Mouse (Mus musculus) c-Kit-positive CD71-negative TER-119-negative erythroid progenitor cells, embryonic 14.5 days (primary cell): Measurements from ENCODE around the gene St5.

Experiments used
- DNase-seq: peaks from one replicate; pipeline ENCODE4 v3.0.0-alpha.2; 2013; ENCODE audit warnings: low read depth

St5 gene

DNA sequence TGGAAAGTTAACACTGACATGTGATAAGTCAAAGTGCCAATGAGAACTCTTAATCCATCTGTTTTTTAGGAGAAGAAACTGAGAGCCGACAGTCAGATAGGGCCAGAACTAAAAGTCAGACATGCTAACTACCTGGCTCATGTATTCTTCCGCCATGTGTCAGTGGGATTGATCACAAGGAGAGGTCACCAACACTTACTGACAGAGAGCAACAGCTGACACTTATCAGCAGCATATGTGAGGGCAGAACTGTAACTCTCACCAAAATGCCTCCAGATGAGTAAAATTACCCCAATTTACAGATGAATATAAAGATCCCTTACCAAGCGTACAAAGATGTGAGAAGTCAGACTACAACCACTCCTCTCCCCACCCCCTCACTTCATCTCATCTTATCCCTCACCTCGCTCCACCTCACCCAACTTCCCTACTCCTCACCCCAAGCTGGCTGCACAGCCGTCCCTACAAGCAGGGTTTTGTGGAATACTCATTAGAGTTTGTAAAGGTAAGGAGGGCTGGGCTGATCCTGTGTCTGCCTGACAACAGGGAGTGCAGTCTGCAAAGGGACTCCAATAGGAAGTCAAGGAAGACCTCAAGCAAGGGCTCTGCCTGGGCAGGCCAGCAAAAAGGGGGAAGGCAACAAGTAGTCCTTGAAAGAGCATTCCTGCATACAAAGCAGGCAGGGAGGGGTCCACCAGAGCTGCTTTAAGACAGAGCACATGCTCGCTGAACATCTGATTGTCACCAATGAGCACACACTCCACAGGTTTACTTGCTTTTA lies 93.7 kb downstream of the St5 start:
- DNase-seq, result no peak

DNA sequence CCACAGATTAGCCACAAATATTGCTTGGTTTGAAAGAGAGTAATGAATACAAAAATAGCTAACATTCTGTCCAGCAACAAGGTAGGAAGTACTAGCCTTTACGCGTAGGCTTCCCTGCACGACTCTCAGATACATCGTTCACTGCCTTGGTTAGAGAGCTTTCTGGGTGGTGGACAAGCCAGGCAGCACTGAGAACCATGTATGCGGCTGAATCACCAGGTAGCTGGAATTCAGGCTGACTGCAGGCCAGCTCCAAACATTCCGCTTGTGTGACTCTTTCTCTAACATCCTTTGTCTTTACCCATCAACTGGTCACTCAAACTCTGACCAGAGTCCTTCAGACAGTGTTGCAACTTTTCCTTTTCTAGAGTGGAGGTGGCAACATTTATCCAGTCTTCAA lies 94.6 kb downstream of the St5 start:
- no peak for DNase-seq

DNA sequence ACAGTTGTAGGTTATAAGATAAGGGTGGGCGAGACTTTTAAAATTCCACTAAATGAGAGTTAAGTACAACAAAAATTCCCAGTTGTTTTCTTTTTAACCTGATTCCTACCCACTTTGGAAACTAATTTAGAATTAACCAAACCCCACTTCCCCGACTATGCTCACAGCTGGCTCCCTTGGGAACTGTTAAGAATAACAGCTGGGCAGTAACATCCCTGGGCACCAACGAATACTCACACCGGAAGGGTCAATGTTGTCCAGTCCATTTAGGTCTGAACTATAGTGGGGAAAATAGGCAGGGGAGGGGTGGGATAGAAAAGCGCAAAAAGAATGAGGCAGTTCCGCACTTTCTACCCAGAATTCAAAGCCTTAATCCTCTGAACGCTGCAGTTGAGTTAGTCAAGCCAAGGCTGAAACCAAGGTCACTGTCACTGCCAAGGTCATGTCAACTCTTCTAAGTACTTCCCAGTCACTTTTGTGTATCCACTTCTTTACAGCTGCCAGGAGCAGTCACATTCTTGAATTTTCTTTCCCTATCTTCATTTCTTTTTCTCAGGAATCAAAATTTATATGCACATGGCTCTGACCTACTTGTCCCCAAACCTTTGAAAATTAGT lies 96.3 kb downstream of the St5 start:
- DNase-seq, result no peak

DNA sequence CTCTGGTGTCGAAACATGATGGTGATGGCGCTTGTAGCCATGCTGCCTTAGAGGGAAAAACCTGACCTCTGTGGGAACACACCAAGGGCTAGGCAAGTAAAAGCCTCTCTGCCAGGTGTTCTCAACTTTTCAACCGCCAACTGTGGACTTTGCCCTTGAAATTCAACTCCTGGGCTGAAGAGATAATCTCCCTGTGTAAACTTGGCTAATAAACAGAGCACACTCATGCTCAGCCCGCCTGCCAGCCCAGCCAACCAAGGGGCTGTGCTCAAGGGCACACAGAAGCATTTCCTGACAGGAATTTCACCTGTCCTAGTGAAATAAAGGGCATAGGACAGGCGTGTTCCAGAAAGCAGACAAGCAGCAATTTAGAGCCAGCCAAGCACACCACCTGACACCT lies 100.8 kb downstream of the St5 start:
- DNase-seq, result no peak

DNA sequence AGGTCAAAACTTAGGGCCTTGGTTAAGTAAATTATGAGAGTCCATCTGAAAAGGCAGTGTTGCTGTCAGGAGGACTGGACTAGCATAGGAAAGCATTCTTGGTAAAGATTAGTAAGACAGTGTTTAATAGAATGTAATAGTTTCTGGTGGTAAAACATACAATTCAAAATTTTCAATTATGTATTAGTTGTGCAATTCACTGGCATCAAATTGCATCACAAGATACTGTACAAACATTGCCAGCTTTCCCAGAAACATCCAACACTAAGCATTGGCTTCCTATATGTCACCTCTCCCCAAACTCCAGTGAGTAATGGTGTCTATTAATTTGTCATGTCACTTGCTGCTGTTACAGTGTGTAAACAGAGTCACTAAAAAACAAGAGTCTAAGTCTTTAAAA lies 101.4 kb downstream of the St5 start:
- DNase-seq, result no peak

DNA sequence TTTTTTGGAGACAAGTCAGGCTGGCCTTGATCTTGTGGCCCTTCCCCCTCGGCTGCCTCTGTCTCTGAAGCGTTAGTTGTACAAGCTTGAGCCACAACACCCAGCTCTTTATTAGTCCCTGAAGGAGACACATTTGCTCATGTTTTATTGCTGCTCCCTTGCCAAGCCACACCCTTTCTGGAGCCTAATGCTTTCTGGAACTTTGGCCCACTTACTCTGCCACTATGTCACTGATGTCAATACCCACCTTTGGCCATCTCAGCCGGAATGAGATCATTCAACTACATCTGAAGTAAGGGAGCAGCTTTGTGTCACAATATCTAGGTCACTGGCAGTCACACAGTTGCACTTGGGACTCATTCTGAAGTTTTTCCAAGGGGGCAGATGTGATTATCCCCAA lies 102.7 kb downstream of the St5 start:
- DNase-seq, result no peak

DNA sequence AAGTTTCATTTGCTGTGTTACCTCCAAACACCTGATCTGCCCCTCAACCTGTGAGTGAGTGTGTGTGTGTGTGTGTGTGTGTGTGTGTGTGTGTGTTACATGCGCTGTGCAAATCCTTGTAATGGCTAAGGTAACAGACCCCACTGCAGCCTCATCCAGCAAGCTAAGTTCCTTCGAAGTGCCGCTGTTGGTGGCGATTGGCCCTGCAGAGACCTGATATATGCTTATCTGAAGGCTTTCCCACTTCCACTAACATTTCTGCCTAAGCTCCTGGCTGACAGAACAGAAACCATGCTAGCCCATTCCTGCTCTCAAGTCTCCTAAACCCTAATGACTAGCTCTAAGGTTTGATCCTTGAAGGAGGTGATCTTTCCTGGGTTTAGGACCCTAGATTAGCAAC lies 103.4 kb downstream of the St5 start:
- DNase-seq, result no peak

DNA sequence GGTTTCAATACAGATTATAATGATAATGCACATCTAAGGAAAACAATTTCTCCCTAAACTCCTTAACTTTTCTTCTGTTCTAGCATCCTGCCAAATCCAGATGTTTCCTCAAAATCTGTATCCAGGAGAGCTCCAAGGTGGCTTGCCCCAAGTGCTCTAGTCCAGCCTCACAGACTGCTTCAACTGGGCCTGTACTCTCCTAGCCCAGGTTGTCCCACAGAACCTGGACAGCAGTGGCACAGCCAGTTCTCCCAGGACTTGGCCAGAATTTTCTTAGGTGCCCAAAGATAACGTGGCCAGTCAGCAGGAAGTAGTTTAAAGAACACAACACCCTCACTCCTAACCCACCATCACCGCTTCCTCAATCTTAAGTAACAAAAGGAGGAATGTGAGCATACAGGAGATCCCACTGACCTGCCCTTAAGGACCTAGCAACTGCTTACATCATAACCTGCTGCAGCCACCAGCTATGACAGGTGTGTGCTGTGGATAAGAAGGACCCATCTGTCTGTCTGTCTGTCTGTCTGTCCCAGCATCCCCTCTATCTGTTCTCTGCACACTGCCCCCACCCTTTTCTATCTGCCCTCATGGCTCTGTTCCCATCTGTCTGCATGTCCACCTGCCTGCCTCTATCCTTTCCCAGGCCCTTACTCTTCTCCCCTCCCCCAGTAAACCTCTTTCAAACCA lies 108.4 kb downstream of the St5 start:
- no peak for DNase-seq

DNA sequence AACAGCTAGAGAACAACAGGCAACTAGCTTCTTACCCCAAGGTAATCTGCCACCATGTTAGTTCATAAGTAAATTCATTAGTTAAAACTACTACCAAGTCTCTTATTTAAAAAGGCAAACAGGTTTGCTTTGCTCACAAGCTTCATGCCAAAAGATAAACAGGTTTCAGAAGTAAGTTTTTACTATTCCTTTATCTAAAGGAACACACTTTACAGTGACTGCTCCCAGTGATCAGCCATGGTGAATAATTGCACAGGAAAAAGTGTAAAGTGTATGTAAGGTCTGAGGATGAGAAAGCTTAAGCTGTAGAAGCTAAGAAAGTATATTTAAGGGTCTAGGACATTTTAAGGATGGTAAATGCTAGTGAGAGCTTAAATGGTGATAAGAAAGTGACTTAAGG lies 109.4 kb downstream of the St5 start:
- DNase-seq, result no peak

DNA sequence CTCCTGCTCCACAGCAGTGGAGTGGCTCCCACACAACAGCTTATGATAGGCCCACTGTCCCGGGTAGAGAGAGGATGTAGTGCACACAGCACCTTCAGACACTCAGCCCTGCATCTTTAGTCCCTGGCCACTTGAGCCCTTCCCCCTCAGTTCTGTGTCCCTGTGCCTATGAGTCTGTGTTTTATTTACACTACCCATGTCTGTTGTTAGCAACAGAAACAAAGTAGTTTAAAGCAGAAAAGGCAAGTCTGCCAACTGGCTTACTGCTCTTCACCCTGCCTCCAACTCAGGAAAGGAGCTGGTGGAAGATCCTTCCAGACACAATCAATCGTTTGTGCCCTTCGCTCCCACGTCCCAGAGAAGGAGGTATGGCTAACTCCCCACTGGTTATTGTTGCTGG lies 111.2 kb downstream of the St5 start:
- DNase-seq, result no peak

DNA sequence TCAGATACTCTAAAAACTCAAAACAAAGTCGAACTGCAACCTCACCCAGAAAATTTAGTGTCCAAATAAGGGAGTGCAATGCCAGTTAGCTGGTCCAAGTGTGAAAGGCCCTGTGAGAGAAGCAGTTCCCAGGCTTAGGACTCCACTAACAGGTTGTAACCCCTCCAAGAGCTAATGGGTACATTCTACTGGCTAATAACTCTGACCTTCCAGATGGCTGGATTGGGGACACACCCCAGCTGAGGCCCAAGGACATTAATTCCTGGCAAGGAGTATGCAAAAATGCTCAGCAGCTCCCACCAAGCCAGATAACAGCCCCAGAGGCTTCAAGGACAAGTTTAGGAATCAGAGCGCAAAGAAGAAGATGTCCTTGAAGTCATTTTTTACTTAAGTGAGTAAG lies 112.8 kb downstream of the St5 start:
- DNase-seq, result no peak

DNA sequence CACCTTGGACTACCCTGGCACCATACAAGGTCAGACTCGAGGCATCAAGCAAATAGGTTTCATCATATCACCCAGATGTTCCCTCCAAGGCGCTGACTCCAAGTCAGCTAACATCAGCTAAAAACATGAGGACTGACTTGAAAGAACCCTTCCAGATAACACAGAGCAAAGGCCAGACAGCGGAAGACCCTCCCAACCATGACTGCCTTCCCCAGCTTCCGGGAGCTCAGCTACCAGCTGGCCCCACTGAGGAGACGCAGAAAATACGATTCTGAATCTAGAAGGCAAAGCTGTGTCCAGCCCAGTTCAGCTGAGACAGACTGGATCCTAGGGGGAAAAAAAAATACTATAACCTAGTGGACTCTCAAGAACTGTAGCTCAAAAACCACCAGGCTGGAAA lies 114.4 kb downstream of the St5 start:
- DNase-seq, result no peak

DNA sequence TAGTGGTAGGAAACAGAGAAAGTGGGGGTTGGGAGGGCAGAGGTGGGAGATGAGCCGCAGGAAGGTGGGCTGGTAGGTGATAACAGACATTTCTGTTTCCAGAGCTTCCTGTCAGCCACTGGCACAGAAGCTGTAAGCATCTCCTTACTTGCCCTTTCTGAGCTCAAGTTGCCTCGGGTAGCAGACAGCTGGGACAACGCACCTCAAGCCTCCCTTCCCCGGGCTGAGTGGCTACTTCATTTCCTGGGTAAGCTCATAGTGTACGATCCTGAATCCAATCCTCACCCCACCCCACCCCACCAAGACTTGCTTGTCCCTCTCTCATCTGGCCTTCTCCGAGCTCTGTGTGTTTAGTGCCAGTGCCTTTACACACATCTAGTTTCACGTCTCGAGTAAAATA lies 115.3 kb downstream of the St5 start:
- no peak for DNase-seq

DNA sequence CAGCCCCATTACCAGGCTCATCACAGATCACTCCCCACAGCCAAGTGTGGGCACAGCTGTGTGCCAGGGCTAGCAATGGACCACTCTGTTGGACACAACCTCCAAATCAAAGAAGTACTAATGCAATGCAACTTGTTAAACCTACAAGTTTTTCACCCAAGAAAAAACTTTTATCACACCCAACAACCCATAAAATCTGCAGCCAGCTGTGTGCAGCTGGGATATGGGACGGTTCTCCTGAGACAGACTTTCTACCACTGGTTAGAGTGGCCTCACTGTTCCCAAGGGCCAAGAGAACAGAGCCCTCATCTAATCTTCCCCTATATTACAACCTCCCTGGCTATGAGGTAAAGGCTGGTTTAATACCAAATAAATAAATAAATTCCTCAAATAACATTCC lies 118.9 kb downstream of the St5 start:
- no peak for DNase-seq

DNA sequence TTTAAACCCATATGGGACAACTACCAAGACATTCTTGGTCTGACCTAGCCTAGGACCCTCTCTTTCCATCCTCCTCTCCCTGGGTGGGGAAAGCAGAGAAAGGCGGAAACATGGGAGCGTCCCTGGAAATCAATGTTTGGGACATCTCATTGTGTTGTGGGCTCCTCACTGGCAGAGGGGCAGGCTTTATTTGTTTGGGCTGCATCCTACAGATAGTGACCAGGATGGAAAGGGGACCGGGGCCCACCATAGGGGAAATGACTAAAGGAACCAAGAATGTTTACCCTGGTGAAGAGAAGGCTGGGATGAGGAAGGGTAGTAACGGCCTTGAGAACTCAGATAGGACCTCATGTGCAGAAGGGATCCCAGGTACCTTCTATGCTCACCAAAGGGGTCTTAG lies 122.9 kb downstream of the St5 start:
- DNase-seq, result no peak

DNA sequence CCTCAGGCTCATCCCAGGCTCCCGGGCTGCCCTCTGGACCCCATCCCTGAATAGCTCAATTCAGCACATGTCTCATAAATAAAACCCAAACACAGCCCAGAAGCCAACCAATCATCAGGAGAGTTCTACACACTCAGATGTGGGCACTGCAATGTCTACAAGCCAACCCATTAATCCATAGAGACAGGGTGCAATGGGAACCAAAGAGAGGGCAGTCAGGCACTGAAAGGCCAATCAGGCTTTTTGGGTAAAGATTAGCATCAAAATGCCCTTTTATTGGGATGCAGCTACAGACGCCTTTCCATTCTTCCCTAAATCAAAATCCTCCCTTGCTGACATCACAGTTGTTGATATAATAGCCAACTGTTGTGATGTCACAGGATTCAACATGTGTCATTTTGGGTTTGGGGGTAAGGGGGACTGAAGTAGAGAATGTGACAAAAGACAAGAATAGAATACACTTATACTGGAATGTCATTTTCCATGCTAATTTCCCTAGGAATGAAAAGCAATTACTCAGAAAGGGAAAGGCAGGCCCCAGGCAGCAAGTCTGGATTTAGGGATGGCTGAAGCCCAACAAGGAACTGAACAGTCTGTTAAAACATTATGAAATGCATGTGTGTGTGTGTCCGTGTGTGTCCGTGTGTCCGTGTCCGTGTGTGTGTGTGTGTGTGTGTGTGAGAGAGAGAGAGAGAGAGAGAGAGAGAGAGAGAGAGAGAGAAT lies 123.7 kb downstream of the St5 start:
- no peak for DNase-seq

DNA sequence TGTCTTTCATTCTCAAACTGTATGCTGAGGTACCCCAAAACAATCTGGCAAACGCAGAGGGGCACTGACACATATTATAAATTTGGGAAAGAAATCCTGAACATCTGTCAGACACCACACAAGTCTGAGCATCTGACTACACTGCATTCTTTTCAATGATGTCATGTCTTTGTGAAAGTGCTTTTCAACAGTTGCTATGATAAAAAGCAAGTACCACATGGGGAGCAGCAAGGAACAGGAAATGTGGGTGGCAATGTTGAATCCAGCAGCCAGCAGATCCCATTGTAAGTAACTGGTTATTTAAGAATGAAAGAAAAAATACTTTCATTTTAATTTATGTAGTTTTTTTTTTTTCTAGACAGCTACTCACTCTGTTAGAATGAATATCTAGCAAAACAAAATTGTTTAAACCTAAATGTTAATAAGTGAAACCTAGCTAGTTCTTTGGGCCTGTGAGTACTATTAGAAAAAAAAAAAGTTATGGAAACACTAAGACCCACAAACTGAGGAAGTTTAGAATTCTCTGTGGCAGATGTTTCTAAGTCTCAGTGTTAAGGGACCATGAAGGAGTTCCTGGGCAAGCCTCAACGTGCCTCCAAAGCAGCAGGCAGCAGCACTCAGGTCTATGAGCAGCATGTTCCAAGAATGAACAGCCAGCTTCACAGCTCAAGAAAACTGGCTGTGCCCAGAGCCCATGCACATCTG lies 124.4 kb downstream of the St5 start:
- DNase-seq, result no peak

DNA sequence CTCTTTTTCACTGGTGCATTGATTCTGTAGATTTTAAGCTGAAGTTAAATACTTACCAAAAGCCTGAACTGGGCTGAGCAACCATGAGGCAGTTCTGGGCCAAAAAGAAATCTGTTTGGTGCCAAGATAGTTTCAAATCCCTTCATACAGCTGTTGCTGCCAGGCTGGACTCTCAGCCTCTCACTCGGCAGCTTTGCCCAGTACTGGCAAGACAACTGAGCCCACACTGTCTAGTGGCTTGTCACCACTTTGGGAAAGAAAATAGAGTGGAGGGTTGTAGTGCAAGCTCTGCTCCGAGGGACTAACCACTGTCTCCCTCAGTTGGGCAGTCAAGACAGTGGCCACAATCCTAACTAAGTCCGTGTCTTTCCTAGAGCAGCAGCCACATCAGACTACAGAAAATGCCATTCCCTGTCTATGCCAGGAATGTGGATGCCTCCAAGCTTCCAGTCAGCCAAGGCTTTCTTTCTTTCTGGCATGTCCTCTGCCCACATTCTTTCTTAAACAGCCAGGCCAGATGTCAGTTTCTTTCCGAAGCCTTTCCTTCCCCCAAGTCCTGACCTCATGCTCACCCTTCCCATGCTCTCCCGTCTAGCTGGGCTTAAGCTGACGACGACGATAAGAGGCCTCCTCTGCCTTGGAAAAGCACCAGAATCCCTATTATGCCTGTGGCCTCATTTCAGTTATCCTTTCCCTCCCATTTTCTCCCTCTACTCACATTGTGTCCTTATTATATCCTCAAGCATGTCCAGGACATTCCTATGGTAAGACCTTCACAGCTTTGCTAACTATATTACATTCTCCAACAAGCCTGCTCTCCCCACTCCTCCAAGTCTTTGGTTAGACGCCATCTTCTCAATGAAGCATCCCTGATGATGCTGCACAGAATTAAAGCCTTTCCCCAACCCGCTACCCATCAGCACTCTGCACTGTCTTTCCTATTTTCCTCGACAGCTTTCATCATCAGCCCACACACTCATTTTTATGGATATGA lies 126.8 kb downstream of the St5 start:
- no peak for DNase-seq

DNA sequence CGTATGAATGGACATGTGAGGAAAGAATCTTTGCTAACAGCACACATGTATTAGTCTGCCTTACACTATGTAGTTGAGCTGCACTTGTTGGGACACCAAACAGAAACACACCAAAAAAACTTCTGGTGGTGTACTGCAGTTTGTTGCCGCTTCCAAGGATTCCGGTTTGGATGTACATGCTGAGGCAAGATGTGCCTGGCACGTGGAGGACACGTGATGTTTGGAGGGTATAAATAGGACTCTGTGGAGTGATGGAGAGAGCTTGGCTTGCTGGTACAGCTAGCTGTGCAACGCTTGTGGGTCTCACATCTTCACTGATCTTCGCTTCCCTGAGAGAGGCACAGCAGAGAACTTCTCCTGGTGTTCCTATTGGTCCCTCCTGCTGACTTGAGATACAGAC lies 129.2 kb downstream of the St5 start:
- no peak for DNase-seq

DNA sequence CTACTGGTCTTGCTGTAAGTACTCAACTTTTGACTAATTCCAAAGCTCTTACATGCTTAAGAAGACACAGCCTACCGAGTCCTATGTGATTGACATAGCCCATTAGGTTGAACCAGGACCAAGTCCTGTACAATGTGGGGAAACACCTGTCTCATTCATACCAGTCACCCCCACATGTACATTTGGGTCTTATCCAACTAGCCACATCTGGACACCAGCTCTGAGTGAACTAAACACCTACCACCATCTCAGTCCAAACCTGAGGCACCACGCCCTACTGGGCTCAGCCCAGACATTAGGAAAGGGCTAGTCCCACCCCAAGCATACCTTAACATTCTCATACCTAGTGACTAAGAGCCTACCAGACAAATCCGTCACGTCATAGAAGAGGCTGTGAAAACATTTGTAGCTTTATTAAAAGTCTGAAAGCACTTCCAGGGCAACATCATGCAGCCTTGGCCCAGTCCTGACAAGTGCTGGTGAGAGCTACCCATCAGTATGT lies 135.0 kb downstream of the St5 start:
- DNase-seq, result no peak
